Mouse (Mus musculus) hindlimb bud, embryonic 11.5 days (tissue): ENCODE results near the gene Kansl1.
A peak's percentile ranks its signal among the peaks of the same experiment; 100 is the strongest.

Experiments
- DNase-seq: peaks from one replicate; pipeline ENCODE4 v3.0.0-alpha.2; 2012; ENCODE audit warnings: low read depth, low spot score; ENCODE audit errors: extremely low spot score

Kansl1 gene

DNA sequence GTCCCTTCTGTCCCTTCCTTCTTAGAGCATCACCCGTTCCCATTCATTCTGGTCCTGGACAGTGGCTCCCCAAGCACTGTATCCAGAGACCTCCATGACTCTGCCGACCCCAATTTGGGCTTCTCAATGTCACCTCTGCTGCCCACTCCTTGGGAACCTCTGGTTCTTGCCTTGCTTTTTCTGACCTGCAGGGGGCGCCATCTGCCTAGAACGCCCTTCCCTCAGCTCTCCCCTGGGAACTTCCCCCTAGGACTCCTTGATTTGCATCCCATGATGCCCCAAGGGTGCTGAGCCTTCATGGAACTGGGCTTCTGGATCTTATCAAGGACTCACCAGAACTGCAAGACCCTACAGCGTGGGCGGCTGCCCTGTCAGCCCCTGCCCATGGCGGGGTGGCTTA is 157.0 kb downstream of the Kansl1 start:
- no peak for DNase-seq

DNA sequence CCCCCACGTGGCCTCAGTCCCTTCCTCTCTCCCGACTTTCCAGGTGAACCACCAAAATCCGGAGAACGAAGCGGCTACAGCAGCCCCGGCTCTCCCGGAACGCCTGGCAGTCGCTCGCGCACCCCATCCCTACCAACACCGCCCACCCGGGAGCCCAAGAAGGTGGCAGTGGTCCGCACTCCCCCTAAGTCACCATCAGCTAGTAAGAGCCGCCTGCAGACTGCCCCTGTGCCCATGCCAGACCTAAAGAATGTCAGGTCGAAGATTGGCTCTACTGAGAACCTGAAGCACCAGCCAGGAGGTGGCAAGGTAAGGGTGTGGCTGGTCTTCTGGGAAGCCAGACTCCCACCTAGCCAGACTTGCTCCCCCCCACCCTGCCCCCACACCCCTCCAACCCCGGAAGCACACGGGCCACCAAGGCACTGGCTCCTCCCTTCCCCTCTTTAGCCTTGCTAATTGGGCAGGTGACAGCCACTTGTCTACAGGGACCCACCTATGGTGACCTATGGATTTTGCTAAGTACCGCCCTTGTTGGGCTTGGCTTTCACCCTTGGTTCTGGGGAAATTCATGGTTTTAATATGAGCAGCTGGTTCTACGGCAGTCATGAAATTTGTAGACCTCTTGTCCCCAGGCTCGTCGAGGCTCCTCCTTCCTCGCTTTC is 158.3 kb downstream of the Kansl1 start:
- DNase-seq: no peak

DNA sequence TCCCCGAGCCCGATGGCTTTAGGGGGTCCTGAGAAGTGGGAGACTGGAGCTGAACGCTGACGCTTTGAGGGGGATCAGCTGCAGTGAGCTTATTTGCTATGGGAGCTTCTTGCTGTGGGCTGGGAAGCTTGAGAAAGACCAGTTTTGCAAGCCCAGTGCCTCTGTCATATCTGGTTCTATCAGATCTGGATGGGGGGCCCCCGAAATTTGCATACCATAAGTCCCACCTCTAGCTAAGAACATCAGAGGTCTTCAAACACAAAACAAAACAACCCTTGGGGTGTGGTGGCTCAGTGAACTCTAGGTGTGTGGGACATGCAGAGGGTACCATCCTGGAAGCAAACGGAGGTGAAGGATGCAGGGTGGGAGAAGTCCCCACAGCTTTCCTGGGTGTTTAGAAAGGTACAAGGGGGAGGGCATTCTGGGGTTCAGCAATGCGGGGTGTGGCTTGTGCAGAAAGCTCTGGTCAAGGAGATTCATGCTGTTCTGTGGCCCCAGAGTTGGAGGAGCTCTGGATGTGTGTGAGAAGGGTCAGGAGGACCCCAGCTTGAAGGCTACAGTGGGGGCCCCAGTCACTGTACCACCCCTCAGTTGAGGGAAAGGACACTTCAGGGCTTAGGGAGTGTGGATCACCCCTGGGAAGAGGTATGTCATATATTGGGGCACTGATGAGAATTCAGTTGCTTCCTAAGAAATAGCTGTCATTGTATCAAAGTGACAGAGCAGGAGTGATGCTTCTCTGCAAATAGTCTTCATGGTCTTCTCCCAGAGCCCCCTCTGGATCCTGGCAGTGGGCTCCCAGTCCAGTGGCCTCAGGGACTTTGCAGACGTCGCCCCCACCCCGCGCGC is 159.1 kb downstream of the Kansl1 start:
- no peak for DNase-seq

DNA sequence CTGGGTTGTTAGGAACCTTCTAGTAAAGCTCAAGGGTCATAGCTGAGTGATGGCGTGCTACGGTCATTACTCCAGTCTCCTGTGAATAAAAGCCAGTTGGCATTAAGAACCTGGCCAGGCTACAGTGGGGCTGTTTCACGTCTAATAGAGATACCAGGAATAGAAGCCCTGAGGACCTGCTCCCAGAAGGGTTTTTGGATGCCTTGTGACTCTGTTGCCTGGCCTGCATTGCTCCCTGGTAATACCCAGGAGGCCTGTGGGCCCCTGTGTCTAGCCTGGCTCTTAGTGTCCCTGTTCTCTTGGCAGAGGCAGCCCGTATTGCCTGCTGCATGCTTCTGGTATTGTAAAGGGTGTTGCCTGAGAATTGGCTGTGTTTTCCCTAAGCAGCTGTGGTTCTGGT is 161.5 kb downstream of the Kansl1 start:
- no peak for DNase-seq

DNA sequence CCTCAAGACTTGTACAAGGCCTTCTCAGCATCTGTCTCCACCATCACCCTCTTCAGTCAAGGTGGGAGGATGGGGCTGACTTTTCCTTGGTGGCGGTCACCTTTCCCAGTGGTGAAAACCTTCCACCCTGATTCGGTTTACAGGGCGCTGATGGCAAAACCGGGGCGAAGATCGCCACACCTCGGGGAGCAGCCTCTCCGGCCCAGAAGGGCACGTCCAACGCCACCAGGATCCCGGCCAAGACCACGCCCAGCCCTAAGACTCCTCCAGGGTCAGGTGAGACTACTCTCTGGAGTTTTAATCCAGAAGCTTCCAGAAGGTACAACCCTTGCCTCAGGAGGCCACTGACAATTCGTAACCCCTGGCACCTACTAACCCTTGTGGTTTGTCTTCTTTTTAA is 162.2 kb downstream of the Kansl1 start:
- DNase-seq: no peak

DNA sequence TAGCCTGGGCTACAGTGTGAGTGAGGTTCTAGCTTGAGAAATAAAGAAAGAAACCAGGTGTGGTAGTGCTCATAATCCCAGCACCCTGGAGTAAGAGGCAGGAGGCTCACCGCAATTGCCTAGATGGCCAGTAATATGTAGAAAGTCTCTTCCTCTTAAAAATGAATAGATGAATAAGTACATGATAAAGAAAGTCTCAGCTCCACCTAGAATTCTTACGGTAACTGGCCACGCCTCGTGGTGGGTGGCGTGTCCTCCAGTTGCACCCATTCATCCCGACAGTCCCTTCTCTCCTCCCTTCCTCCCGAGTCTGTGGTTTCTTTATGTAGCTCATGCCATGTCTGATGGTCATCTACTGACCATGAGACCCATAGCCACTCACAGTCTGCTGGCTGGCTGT is 162.9 kb downstream of the Kansl1 start:
- no peak for DNase-seq

DNA sequence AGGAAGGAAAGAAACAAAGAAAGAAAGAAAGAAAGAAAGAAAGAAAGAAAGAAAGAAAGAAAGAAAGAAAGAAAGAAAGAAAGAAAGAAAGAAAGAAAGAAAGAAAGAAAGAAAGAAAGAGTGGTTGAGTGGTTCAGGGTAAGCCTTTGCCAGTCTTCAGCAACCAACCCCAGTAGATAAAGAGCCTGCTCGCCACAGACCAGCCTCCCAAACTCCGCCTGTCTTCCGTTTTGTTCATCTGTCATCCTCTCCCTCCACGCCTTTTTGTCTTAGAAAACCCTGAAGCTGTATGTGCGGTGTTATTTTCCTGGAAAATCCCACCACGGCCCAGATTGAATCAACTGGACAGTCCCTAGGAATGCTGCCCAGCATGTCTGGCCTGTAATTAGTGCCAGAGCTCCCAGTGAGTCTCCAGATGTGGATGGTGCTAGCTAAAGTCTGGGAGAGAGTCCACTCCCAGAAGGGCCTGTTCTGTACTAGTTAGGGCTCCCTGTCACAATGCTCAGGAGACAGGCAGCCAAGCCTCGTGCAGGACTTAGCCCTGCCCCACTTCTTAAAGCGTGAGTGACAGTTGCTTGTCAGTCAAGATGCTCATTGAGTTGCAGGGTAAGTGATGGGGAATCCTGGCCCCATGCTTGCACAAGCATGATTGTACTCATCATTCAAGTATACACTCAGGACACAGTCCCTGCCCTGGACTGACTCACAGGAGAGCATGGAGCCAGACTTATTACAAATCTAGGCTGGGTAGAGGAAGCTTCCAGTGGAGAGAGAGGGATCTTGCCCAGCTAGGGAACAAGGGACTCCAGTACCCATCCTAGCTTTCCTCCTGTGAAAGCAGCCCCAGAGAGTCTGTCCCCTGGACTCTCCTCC is 165.3 kb downstream of the Kansl1 start:
- no peak for DNase-seq

DNA sequence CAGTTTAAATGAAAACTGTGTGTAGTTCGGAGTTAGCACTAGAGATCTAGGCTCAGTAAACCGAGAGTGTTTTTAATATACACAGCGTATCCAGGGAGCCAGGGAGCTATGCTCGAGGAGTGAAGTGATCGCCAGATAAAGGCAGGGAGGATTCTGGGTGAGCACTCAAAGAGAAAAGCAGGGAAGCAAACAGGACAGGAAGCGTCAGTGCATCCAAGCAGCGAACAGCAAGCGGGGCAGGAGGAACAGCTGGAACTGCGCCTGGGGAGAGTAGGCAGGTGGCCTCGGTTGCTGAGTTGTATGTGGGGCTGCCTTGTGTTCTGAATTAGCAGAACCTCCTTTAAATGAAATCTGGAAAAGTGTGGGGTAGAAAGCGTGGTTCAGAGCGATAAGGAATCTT is 166.0 kb downstream of the Kansl1 start:
- DNase-seq: no peak

DNA sequence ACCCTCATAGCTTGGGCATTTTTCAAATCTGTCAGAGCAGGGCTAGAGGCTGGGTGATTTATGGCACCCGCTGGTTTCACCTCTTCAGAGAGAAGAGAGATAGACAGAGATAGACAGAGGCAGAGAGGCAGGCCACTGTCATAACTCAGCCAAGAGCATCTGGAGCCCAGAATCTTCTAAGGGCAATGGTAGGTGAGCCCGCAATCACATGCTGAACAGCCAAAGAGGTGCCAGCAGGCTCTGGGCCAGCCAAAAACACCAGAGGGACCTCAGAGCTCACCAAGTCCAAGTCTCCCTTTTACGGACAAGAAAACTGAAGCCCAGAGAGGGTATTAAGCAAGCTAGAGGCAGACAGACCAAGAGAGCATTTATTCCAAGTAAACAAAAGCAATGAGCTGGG is 171.0 kb downstream of the Kansl1 start:
- no peak for DNase-seq

DNA sequence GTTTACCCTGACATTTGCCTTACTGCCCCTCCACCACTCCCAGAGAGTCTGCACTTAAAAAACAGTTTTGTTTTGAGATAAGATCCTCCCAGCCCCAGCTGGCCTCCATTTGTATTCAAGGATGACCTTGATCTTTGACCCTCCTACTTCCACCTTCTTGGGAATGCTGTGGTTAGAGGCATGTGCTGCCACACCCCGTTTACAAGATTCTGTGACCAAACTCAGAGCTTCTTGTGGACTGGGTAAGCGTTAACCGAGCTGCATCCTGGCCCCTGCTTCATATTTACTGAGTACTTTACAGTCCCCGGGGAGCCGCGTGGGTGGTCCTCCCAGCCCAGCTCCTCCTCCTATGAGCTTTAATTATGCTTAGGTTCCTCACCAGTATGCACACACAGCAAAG is 173.0 kb downstream of the Kansl1 start:
- no peak for DNase-seq

DNA sequence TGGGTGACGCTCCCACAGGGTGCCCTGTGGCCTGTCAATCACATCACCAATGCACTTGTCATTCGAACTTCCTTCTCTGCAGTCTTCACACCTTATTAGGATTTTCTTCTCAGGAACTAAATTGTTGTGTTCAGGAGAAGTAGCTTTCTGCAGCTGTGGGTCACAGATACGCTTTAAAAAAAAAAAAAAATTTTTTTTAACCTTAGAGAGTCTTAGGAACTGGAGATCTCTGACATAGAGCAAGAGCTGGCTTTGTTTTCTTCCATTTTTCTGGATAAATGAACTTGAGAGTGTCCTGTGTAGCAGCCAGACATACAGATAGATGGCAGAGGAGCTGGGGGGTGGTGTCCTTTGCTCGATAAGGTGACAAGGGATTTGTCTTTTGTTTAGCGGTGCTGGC is 173.5 kb downstream of the Kansl1 start:
- no peak for DNase-seq

DNA sequence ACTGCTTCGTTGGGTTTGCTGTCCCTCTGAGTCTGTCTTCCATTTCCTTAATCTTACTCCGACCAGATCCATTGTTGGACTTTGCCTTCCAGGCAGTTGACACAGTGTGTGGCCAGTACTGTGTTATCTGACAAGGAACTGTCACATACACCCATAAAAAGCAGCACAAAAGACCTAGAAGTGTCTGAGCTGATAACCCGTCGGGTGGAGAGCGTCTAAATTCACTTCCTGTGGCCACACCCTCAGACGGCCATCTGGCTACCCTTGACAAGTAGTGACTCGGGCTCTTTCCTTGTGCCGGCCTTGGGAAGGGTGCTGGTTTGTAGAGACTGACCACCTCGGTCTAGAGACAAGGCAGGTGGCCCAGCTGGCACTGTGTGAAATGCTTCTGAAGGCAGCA is 175.4 kb downstream of the Kansl1 start:
- DNase-seq: no peak

DNA sequence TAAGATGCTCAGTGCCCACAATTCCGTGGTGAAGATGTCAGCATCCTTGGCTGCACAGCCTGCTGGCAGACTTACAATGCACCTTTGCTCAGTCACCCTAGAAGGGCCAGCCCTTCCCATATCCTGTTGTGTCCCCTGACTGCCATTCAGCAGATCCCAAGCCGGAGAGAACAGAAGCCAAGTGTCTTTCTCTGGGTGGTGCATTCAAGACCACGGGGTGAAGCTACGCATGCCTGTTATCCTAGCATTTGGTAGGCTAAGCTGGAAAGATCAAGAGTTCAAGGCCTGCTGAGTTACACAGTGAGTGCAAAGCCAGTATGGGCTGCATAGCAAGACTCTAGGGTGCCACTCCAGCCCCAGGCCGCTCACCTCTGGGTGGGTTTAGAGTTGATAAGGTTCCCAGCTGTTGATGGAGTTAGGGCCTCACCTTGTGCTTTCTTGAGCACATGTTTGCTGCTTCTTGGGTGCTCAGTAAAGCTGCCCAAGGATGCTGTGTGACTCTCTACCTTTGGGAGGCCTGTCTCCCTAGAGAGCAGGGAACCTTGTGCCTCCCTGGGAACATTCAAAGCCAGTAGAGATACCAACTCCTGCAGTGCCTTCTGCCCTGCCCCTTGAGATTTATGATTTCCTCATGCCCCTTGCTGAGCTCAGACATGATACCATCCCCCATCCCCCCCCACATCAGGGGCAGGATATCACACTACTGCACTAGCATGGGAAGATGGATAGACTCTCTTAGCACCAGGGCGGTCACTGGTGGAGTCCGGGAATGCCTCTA is 176.0 kb downstream of the Kansl1 start:
- DNase-seq: no peak

DNA sequence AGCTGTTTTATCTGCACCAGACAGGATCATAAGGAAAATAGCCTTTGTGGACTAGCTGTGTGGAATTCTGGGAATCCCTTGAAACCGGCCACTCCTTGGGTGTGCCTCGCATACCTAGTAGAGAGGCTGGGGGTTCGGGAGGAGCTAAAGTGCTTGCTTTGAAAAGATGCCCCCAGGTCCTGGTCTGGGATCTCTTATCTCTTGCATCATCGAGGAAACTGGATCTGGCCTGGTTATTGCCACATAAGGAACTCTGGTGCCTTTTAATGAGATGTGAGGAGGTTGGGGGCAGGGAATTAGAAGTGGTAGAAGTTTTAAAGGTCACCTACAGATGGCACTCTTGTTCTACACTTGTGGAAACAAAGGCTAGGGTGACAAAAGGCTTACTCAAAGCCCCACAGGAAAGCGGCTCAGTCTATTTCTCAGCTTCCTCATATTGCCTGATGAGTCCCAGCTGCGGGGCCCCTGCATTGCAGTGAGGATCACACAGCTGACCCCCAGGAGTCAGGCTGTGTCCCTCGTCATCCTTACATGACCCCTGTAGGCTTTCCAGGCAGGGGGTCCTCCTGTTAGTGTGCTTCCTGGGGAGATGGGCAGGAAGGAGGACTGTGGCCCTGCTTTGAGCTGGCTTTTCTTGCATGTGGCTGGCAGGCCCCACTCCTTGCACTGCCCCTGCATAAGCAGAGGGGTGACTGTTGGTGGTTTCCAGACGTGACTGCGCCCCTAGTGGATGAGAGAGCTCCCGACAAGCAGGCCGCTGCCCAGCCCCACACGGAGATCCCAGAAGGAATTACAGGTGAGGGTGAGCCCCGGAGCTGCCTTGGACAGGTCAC is 179.2 kb downstream of the Kansl1 start:
- peak; percentile 72 for DNase-seq

DNA sequence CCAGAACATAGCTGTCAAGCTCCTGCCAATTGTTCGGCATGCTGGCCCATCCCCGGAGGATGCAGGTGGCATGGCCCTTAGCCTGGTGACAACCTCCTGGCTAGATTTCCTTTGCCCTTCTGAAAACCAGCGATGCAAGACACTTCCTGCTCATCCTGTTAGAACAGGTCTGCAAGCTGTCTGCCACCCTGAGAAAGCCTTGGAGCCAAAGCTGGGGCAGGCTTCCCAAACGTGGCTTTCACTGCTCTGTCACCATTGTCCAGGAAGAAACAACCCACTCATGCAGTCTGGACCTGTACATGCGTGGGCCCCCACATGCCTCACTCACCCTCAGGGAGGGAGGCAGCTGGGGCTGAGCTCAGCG is 179.8 kb downstream of the Kansl1 start:
- DNase-seq: no peak

DNA sequence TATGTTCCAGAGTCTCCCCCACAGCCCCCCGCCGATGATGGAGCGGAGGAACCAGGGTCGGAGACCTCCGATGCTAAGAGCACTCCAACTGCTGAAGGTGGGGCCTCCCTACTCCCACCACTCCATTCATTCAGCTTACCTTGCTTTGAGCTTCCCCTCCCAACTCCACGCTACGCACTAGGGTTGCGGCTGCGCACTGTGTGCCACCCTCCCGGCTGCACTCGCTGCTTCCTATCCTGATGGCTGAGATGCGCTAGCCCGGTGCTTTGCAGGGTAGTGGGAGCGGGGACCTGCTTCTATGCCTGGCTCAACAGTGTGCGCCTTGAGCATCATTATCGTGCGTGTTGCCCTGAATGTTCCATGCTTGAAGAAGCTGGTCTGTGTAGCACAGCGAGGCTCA is 181.5 kb downstream of the Kansl1 start:
- DNase-seq: no peak
